Mouse (Mus musculus): ENCODE measurements around the gene Serpina12.

The Serpina12 gene

GRCm38 (mm10) chr12:104044343-104044742 is at the start of gene Serpina12:
Gene Serpina12 (minus strand): TSS chr12:104044443.
- DNase-seq (ENCODE audit: low spot score in 2 of 2): no peak

- DNase-seq (ENCODE audit: low spot score in 2 of 2): no peak
Measured at GRCm38 (mm10) chr12:104091303-104091702, 47.1 kb upstream of the Serpina12 start.

GRCm38 (mm10) chr12:104090119-104090518 is 45.9 kb upstream of the Serpina12 start:
- no peak for DNase-seq (ENCODE audit: low spot score in 2 of 2)

GRCm38 (mm10) chr12:104072286-104072685 is 28.0 kb upstream of the Serpina12 start:
- DNase-seq (ENCODE audit: low spot score in 2 of 2): no peak

GRCm38 (mm10) chr12:104071708-104072107 is 27.5 kb upstream of the Serpina12 start:
- no peak for DNase-seq (ENCODE audit: low spot score in 2 of 2)

- DNase-seq (ENCODE audit: low spot score in 2 of 2): peak; percentile 75 to 89
Measured at GRCm38 (mm10) chr12:104069620-104070019, 25.4 kb upstream of the Serpina12 start.

GRCm38 (mm10) chr12:104067549-104067948 is 23.3 kb upstream of the Serpina12 start:
- DNase-seq (ENCODE audit: low spot score in 2 of 2): peak; percentile 79 to 81

GRCm38 (mm10) chr12:104066241-104066640 is 22.0 kb upstream of the Serpina12 start:
- peak; percentile 59 to 61 for DNase-seq (ENCODE audit: low spot score in 2 of 2)

GRCm38 (mm10) chr12:104064996-104065395 is 20.8 kb upstream of the Serpina12 start:
- no peak for DNase-seq (ENCODE audit: low spot score in 2 of 2)

- no peak for DNase-seq (ENCODE audit: low spot score in 2 of 2)
Measured at GRCm38 (mm10) chr12:104064532-104064931, 20.3 kb upstream of the Serpina12 start.

GRCm38 (mm10) chr12:104061862-104062261 is 17.6 kb upstream of the Serpina12 start:
- no peak for DNase-seq (ENCODE audit: low spot score in 2 of 2)

GRCm38 (mm10) chr12:104060126-104060525 is 15.9 kb upstream of the Serpina12 start:
- no peak for DNase-seq (ENCODE audit: low spot score in 2 of 2)

GRCm38 (mm10) chr12:104057531-104057930 is 13.3 kb upstream of the Serpina12 start:
- DNase-seq (ENCODE audit: low spot score in 2 of 2): no peak

- DNase-seq (ENCODE audit: low spot score in 2 of 2): peak; percentile 70
Measured at GRCm38 (mm10) chr12:104057050-104057449, 12.8 kb upstream of the Serpina12 start.

- no peak for DNase-seq (ENCODE audit: low spot score in 2 of 2)
Measured at GRCm38 (mm10) chr12:104055755-104056154, 11.5 kb upstream of the Serpina12 start.

- no peak for DNase-seq (ENCODE audit: low spot score in 2 of 2)
Measured at GRCm38 (mm10) chr12:104053995-104054394, 9.8 kb upstream of the Serpina12 start.

GRCm38 (mm10) chr12:104045713-104046112 is 1.5 kb upstream of the Serpina12 start:
- DNase-seq (ENCODE audit: low spot score in 2 of 2): no peak

- no peak for DNase-seq (ENCODE audit: low spot score in 2 of 2)
Measured at GRCm38 (mm10) chr12:104042753-104043152, 1.5 kb downstream of the Serpina12 start.

- DNase-seq (ENCODE audit: low spot score in 2 of 2): peak in 1 of 2 experiments; percentile 40
Measured at GRCm38 (mm10) chr12:104041401-104041800, 2.8 kb downstream of the Serpina12 start.

GRCm38 (mm10) chr12:104038181-104038580 is 6.1 kb downstream of the Serpina12 start:
- DNase-seq (ENCODE audit: low spot score in 2 of 2): no peak

GRCm38 (mm10) chr12:104033752-104034151 is 10.5 kb downstream of the Serpina12 start:
- DNase-seq (ENCODE audit: low spot score in 2 of 2): no peak

GRCm38 (mm10) chr12:104029986-104030385 is 14.3 kb downstream of the Serpina12 start:
- no peak for DNase-seq (ENCODE audit: low spot score in 2 of 2)

- no peak for DNase-seq (ENCODE audit: low spot score in 2 of 2)
Measured at GRCm38 (mm10) chr12:104015280-104015679, 29.0 kb downstream of the Serpina12 start.

GRCm38 (mm10) chr12:104013620-104014019 is 30.6 kb downstream of the Serpina12 start, which contains the start of gene Serpina9:
Gene Serpina9 (minus strand): TSS chr12:104013755.
- no peak for DNase-seq (ENCODE audit: low spot score in 2 of 2)
